Mouse (Mus musculus): ENCODE measurements at regions not wholly inside any gene's neighbourhood (a gene's known extent, or its start where the extent isn't known, plus 50 kb on each side); places are given as distances from the start of the nearest gene placed in this dataset.

GRCm38 (mm10) chr8:89229144-89229543 is 185.2 kb upstream of the Sall1 start:
- TF ChIP-seq CTCF (IDR thresholded peaks at IDR 0.05; ENCODE audit: low read depth) (no peak), EP300 (IDR thresholded peaks at IDR 0.05; ENCODE audit: low read depth) (no peak)
